Mouse (Mus musculus): Measurements from ENCODE around the gene Cacnb2.

DNA sequence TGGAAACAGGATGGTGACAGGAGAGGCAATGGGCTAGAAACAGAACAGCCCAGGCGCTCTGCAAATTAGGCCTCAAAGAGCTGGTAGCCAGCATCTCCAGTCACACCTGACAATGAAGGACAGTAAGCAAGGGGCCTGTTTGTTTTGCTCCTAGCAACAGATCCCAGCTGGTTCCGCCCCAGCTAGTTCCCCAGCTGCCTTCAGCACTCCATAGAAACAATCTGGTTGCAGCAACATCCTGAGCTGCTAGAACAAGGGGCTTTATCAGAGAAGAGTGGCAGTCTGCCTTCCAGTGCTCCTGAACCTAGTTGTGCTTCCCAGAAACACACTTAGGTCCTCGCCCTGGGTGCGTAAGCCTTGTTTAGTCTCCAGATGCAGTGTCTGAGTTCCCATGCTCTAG lies 5.7 kb downstream of the Cacnb2 start:
- TF ChIP-seq POLR2A (IDR thresholded peaks at IDR 0.05; ENCODE audit: insufficient read depth, low read depth, low read length): no peak
- no peak for TF ChIP-seq CTCF (IDR thresholded peaks at IDR 0.05; ENCODE audit: insufficient read depth, low read depth, low read length)

Data from olfactory bulb, adult 2 months (tissue).